Mouse (Mus musculus) neural tube, embryonic 14.5 days (tissue): ENCODE measurements at regions not wholly inside any gene's neighbourhood (a gene's known extent, or its start where the extent isn't known, plus 50 kb on each side); places are given as distances from the start of the nearest gene placed in this dataset.

Source experiments
- ATAC-seq: fragments of 200-750 bp; cut with Nextera tagmentation; 2 replicates; pipeline ENCODE4 v1.8.0; 2017; ENCODE audit warnings: low read depth, mild to moderate bottlenecking, moderate TSS enrichment, moderate library complexity
- H3K27ac ChIP-seq: fragments of 300-500 bp; sonication (generic); 2 replicates; pipeline ENCODE4 v1.5.1; 2014; ENCODE audit warnings: low read depth, mild to moderate bottlenecking, control low read depth, low read length, moderate library complexity, mixed read lengths
- H3K27me3 ChIP-seq: fragments of 300-500 bp; sonication (generic); 2 replicates; pipeline ENCODE4 v1.6.1; 2014; ENCODE audit warnings: low read length; ENCODE audit not compliant: control insufficient read depth, insufficient read depth
- H3K36me3 ChIP-seq: fragments of 300-500 bp; sonication (generic); 2 replicates; pipeline ENCODE4 v1.6.1; 2014; ENCODE audit warnings: low read length, mixed read lengths; ENCODE audit not compliant: control insufficient read depth, insufficient read depth
- H3K4me1 ChIP-seq: fragments of 300-500 bp; sonication (generic); 2 replicates; pipeline ENCODE4 v1.6.1; 2014; ENCODE audit warnings: low read length; ENCODE audit not compliant: control insufficient read depth, insufficient read depth
- H3K4me2 ChIP-seq: fragments of 300-500 bp; sonication (generic); 2 replicates; pipeline ENCODE4 v1.6.1; 2014; ENCODE audit warnings: mild to moderate bottlenecking, low read depth, low read length, control low read depth
- H3K4me3 ChIP-seq: fragments of 300-500 bp; sonication (generic); 2 replicates; pipeline ENCODE4 v1.5.1; 2014; ENCODE audit warnings: low read depth, low read length, control low read depth, mixed read lengths
- H3K9ac ChIP-seq: fragments of 300-500 bp; sonication (generic); replicated peaks from 2 replicates; pipeline ENCODE4 v1.6.1; 2014; ENCODE audit warnings: low read depth, mild to moderate bottlenecking, control low read depth, low read length, mixed read lengths
- H3K9me3 ChIP-seq: fragments of 300-500 bp; sonication (generic); 2 replicates; pipeline ENCODE4 v1.6.1; 2016; ENCODE audit warnings: low read length; ENCODE audit not compliant: control insufficient read depth
- WGBS: fragments of 180-500 bp; shearing (Covaris S2); extraction: QIAGEN DNeasy Blood & Tissue Kit; methylation state at CpG from one replicate; pipeline ENCODE4 v1.1.7; 2014; 5-methylcytosine and 5-hydroxymethylcytosine counted together

GRCm38 (mm10) chr5:49665196-49665595 lies 140.5 kb upstream of the Kcnip4 start:
- H3K27ac ChIP-seq, result no peak overlapping the region
- no peaks in the 10 kb centered on the region for H3K4me1 ChIP-seq
- ATAC-seq, result no peak
- no peaks in the 10 kb centered on the region for H3K9me3 ChIP-seq
- H3K4me2 ChIP-seq, result no peak overlapping the region
- no peak overlapping the region for H3K9ac ChIP-seq
- H3K4me3 ChIP-seq, result no peak overlapping the region
- H3K27me3 ChIP-seq, result no peaks in the 10 kb centered on the region
- H3K36me3 ChIP-seq, result no peaks in the 10 kb centered on the region

- ATAC-seq, result no peak
- WGBS, result 97% methylated on average over 1 of the region's 1 CpGs
- Histone ChIP-seq H3K4me3 (no peak overlapping the region), H3K36me3 (no peaks in the 10 kb centered on the region), H3K9me3 (no peaks in the 10 kb centered on the region), H3K9ac (no peak overlapping the region), H3K4me2 (no peak overlapping the region), H3K4me1 (no peaks in the 10 kb centered on the region), H3K27me3 (no peaks in the 10 kb centered on the region), H3K27ac (no peak overlapping the region)
These were observed 139.2 kb upstream of the Kcnip4 start for GRCm38 (mm10) chr5:49663928-49664327.

- Histone ChIP-seq H3K4me1 (no peaks in the 10 kb centered on the region), H3K4me3 (no peak overlapping the region), H3K9me3 (no peaks in the 10 kb centered on the region), H3K36me3 (no peaks in the 10 kb centered on the region), H3K9ac (no peak overlapping the region), H3K4me2 (no peak overlapping the region), H3K27me3 (no peaks in the 10 kb centered on the region), H3K27ac (no peak overlapping the region)
- WGBS, result 69% methylated on average over 3 of the region's 3 CpGs
- ATAC-seq, result no peak
These were observed 137.4 kb upstream of the Kcnip4 start for GRCm38 (mm10) chr5:49662096-49662495.

- Histone ChIP-seq H3K9me3 (no peaks in the 10 kb centered on the region), H3K27me3 (no peaks in the 10 kb centered on the region)
- no peak for ATAC-seq
These were observed 135.9 kb upstream of the Kcnip4 start for GRCm38 (mm10) chr5:49660598-49660997.

GRCm38 (mm10) chr5:49650953-49651352 lies 126.2 kb upstream of the Kcnip4 start:
- Histone ChIP-seq H3K4me2 (no peak overlapping the region), H3K9me3 (no peaks in the 10 kb centered on the region), H3K4me1 (no peaks in the 10 kb centered on the region), H3K27me3 (no peaks in the 10 kb centered on the region), H3K4me3 (no peak overlapping the region), H3K9ac (no peak overlapping the region), H3K27ac (no peak overlapping the region), H3K36me3 (no peaks in the 10 kb centered on the region)
- WGBS, result 90% methylated on average over 5 of the region's 5 CpGs
- ATAC-seq, result no peak

More at GRCm38 (mm10) chr5:49660598-49660997, 135.9 kb upstream of the Kcnip4 start:
- no peak overlapping the region for H3K9ac ChIP-seq
- no peaks in the 10 kb centered on the region for H3K36me3 ChIP-seq
- no peak overlapping the region for H3K4me3 ChIP-seq
- H3K27ac ChIP-seq, result no peak overlapping the region
- no peaks in the 10 kb centered on the region for H3K4me1 ChIP-seq
- no peak overlapping the region for H3K4me2 ChIP-seq

- ATAC-seq, result no peak
- no peak overlapping the region for H3K27ac ChIP-seq
- 93% methylated on average over 1 of the region's 1 CpGs for WGBS
- no peaks in the 10 kb centered on the region for H3K9me3 ChIP-seq
- H3K27me3 ChIP-seq, result no peaks in the 10 kb centered on the region
- H3K4me2 ChIP-seq, result no peak overlapping the region
- H3K9ac ChIP-seq, result no peak overlapping the region
- no peak overlapping the region for H3K4me3 ChIP-seq
- H3K4me1 ChIP-seq, result no peaks in the 10 kb centered on the region
- no peaks in the 10 kb centered on the region for H3K36me3 ChIP-seq
These were observed 121.1 kb upstream of the Kcnip4 start for GRCm38 (mm10) chr5:49645781-49646180.

- Histone ChIP-seq H3K4me1 (no peaks in the 10 kb centered on the region), H3K36me3 (no peaks in the 10 kb centered on the region), H3K27me3 (no peaks in the 10 kb centered on the region), H3K27ac (no peak overlapping the region), H3K4me3 (no peak overlapping the region), H3K9ac (no peak overlapping the region), H3K4me2 (no peak overlapping the region), H3K9me3 (no peaks in the 10 kb centered on the region)
- ATAC-seq, result no peak
- WGBS, result 92% methylated on average over 2 of the region's 2 CpGs
These were observed 119.9 kb upstream of the Kcnip4 start for GRCm38 (mm10) chr5:49644606-49645005.

- Histone ChIP-seq H3K27ac (no peak overlapping the region), H3K9ac (no peak overlapping the region), H3K9me3 (no peaks in the 10 kb centered on the region), H3K36me3 (no peaks in the 10 kb centered on the region), H3K4me1 (no peaks in the 10 kb centered on the region), H3K4me3 (no peak overlapping the region), H3K27me3 (no peaks in the 10 kb centered on the region), H3K4me2 (no peak overlapping the region)
- WGBS, result 89% methylated on average over 2 of the region's 2 CpGs
- ATAC-seq, result no peak
These were observed 117.7 kb upstream of the Kcnip4 start for GRCm38 (mm10) chr5:49642439-49642838.

GRCm38 (mm10) chr5:49641206-49641830 lies 116.6 kb upstream of the Kcnip4 start:
- H3K27ac ChIP-seq, result no peak overlapping the region
- no peaks in the 10 kb centered on the region for H3K27me3 ChIP-seq
- H3K9me3 ChIP-seq, result no peaks in the 10 kb centered on the region
- no peaks in the 10 kb centered on the region for H3K4me1 ChIP-seq
- no peak overlapping the region for H3K4me3 ChIP-seq
- 75% methylated on average over 12 of the region's 12 CpGs for WGBS
- no peaks in the 10 kb centered on the region for H3K36me3 ChIP-seq
- H3K4me2 ChIP-seq, result no peak overlapping the region
- ATAC-seq, result peak; percentile 60; the same call in 1 of the 2 replicates
- no peak overlapping the region for H3K9ac ChIP-seq
